Mouse (Mus musculus): ENCODE measurements around the gene Plxnd1. TPM values are rescaled to one million over a fixed set of nuclear protein-coding genes. Genes with fewer than 3 reads are reported as not detected.
A peak's percentile ranks its signal among the peaks of the same experiment; 100 is the strongest.

Plxnd1 gene
- polyA plus RNA-seq, 1 experiment = 6.1 TPM

- H3K4me3 ChIP-seq (ENCODE audit: control insufficient read depth, low read depth, low read length) = no peak overlapping the region
- TF ChIP-seq POLR2A (IDR thresholded peaks at IDR 0.05; ENCODE audit: control insufficient read depth, low read depth, low read length) = no peak
- peaks cover 13% of the 10 kb centered on the region for H3K4me1 ChIP-seq (ENCODE audit: control insufficient read depth, insufficient read depth, low read length)
- H3K27me3 ChIP-seq (ENCODE audit: control insufficient read depth, insufficient read depth, low read length) = no peaks in the 10 kb centered on the region
- no peaks in the 10 kb centered on the region for H3K36me3 ChIP-seq (ENCODE audit: control insufficient read depth, insufficient read depth, low read length)
- H3K27ac ChIP-seq (ENCODE audit: control insufficient read depth, insufficient read depth, low read depth, low read length) = no peak overlapping the region
Measured at GRCm38 (mm10) chr6:115963656-115964055, 31.1 kb downstream of the Plxnd1 start.

DNA sequence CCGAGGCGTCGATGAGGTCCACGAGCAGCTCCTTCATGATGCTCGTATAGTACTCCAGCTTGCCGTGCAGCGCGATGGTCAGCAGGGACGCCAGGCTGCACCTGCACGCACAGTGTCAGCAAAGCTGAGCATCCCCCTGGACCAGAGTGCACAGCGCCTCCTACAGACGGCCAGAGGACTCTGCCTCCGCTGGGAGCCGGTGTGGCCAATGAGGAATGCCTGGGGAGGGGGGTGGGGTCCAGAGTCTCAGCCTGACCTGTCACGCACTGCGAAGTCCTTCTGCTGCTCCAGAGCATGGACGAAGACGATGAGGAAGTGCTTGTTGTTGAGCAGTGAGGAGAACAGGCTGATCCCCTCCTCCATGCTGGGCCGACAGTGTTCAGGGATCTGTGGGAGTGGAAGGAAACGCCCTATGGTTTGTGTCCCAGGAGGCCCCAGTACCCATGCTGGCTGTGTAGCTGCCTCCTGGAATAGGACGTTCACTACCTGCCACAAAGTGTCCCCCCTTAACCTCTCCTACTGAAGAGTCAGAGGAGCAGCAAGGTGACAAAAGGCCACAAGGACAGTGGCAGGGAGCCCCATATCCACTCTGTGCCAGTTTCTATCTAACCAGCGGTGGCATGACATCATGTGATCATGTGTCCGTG, 32.2 kb downstream of the Plxnd1 start:
- Histone ChIP-seq H3K4me3 (ENCODE audit: control insufficient read depth, low read depth, low read length) (no peak overlapping the region), H3K27me3 (ENCODE audit: control insufficient read depth, insufficient read depth, low read length) (no peaks in the 10 kb centered on the region), H3K4me1 (ENCODE audit: control insufficient read depth, insufficient read depth, low read length) (peaks cover 13% of the 10 kb centered on the region), H3K36me3 (ENCODE audit: control insufficient read depth, insufficient read depth, low read length) (no peaks in the 10 kb centered on the region), H3K27ac (ENCODE audit: control insufficient read depth, insufficient read depth, low read depth, low read length) (no peak overlapping the region)
- TF ChIP-seq CTCF (IDR thresholded peaks at IDR 0.05; ENCODE audit: control insufficient read depth, insufficient read depth, insufficient replicate concordance, low read depth, low read length) (peak; percentile 62; the same call in 1 of the 2 replicates), POLR2A (IDR thresholded peaks at IDR 0.05; ENCODE audit: control insufficient read depth, low read depth, low read length) (no peak)

GRCm38 (mm10) chr6:115961743-115962142, 33.1 kb downstream of the Plxnd1 start:
- TF ChIP-seq CTCF (IDR thresholded peaks at IDR 0.05; ENCODE audit: control insufficient read depth, insufficient read depth, insufficient replicate concordance, low read depth, low read length) (no peak), POLR2A (IDR thresholded peaks at IDR 0.05; ENCODE audit: control insufficient read depth, low read depth, low read length) (no peak)
- Histone ChIP-seq H3K27ac (ENCODE audit: control insufficient read depth, insufficient read depth, low read depth, low read length) (no peak overlapping the region), H3K4me1 (ENCODE audit: control insufficient read depth, insufficient read depth, low read length) (peaks cover 13% of the 10 kb centered on the region), H3K27me3 (ENCODE audit: control insufficient read depth, insufficient read depth, low read length) (no peaks in the 10 kb centered on the region), H3K4me3 (ENCODE audit: control insufficient read depth, low read depth, low read length) (no peak overlapping the region), H3K36me3 (ENCODE audit: control insufficient read depth, insufficient read depth, low read length) (no peaks in the 10 kb centered on the region)

DNA sequence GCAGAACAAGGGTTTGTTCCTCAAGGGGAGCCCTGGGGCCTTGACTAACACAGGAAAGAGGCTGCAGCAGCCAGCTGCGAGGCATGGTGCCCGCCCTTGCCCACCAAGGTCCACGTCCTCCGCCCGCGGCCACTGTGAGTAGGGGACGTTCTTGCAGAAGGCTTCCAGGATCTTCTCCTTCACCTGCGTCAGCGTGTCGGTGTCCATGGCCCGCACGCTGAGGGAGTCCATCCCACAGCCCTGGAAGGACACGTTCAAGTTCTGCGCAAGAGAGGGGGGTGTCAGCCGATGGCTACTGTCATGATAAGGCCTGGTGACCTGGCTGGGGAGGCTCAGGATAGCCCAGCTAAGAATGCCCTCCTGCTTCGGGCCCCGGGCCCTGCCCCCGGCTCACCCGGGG, 34.5 kb downstream of the Plxnd1 start:
- H3K27ac ChIP-seq (ENCODE audit: control insufficient read depth, insufficient read depth, low read depth, low read length) = no peak overlapping the region
- no peaks in the 10 kb centered on the region for H3K36me3 ChIP-seq (ENCODE audit: control insufficient read depth, insufficient read depth, low read length)
- H3K27me3 ChIP-seq (ENCODE audit: control insufficient read depth, insufficient read depth, low read length) = no peaks in the 10 kb centered on the region
- no peak overlapping the region for H3K4me3 ChIP-seq (ENCODE audit: control insufficient read depth, low read depth, low read length)
- peaks cover 13% of the 10 kb centered on the region for H3K4me1 ChIP-seq (ENCODE audit: control insufficient read depth, insufficient read depth, low read length)
- TF ChIP-seq POLR2A (IDR thresholded peaks at IDR 0.05; ENCODE audit: control insufficient read depth, low read depth, low read length) (no peak), CTCF (IDR thresholded peaks at IDR 0.05; ENCODE audit: control insufficient read depth, insufficient read depth, insufficient replicate concordance, low read depth, low read length) (no peak)

GRCm38 (mm10) chr6:115959151-115959691, 35.6 kb downstream of the Plxnd1 start:
- H3K27me3 ChIP-seq (ENCODE audit: control insufficient read depth, insufficient read depth, low read length) = no peaks in the 10 kb centered on the region
- 0 out of 2 replicates have a peak overlapping the region, but pooled peaks have one; percentile 26 for H3K27ac ChIP-seq (ENCODE audit: control insufficient read depth, insufficient read depth, low read depth, low read length)
- peaks cover 13% of the 10 kb centered on the region for H3K4me1 ChIP-seq (ENCODE audit: control insufficient read depth, insufficient read depth, low read length)
- no peak overlapping the region for H3K4me3 ChIP-seq (ENCODE audit: control insufficient read depth, low read depth, low read length)
- H3K36me3 ChIP-seq (ENCODE audit: control insufficient read depth, insufficient read depth, low read length) = no peaks in the 10 kb centered on the region
- TF ChIP-seq CTCF (IDR thresholded peaks at IDR 0.05; ENCODE audit: control insufficient read depth, insufficient read depth, insufficient replicate concordance, low read depth, low read length) (no peak), POLR2A (IDR thresholded peaks at IDR 0.05; ENCODE audit: control insufficient read depth, low read depth, low read length) (no peak)

- Histone ChIP-seq H3K27ac (ENCODE audit: control insufficient read depth, insufficient read depth, low read depth, low read length) (no peak overlapping the region), H3K4me1 (ENCODE audit: control insufficient read depth, insufficient read depth, low read length) (peaks cover 13% of the 10 kb centered on the region)
- TF ChIP-seq POLR2A (IDR thresholded peaks at IDR 0.05; ENCODE audit: control insufficient read depth, low read depth, low read length) (no peak), CTCF (IDR thresholded peaks at IDR 0.05; ENCODE audit: control insufficient read depth, insufficient read depth, insufficient replicate concordance, low read depth, low read length) (no peak)
Measured at GRCm38 (mm10) chr6:115958445-115958844, 36.4 kb downstream of the Plxnd1 start.

GRCm38 (mm10) chr6:115957681-115958080, 37.1 kb downstream of the Plxnd1 start:
- H3K27ac ChIP-seq (ENCODE audit: control insufficient read depth, insufficient read depth, low read depth, low read length) = no peak overlapping the region
- H3K4me3 ChIP-seq (ENCODE audit: control insufficient read depth, low read depth, low read length) = no peak overlapping the region
- H3K27me3 ChIP-seq (ENCODE audit: control insufficient read depth, insufficient read depth, low read length) = no peaks in the 10 kb centered on the region
- H3K4me1 ChIP-seq (ENCODE audit: control insufficient read depth, insufficient read depth, low read length) = peaks cover 13% of the 10 kb centered on the region
- no peaks in the 10 kb centered on the region for H3K36me3 ChIP-seq (ENCODE audit: control insufficient read depth, insufficient read depth, low read length)
- TF ChIP-seq CTCF (IDR thresholded peaks at IDR 0.05; ENCODE audit: control insufficient read depth, insufficient read depth, insufficient replicate concordance, low read depth, low read length) (no peak), POLR2A (IDR thresholded peaks at IDR 0.05; ENCODE audit: control insufficient read depth, low read depth, low read length) (no peak)

More at GRCm38 (mm10) chr6:115958445-115958844, 36.4 kb downstream of the Plxnd1 start:
- Histone ChIP-seq H3K27me3 (ENCODE audit: control insufficient read depth, insufficient read depth, low read length) (no peaks in the 10 kb centered on the region), H3K36me3 (ENCODE audit: control insufficient read depth, insufficient read depth, low read length) (no peaks in the 10 kb centered on the region), H3K4me3 (ENCODE audit: control insufficient read depth, low read depth, low read length) (no peak overlapping the region)

Measured in testis, adult 2 months (tissue).